Mouse (Mus musculus) cerebellum, adult 9-11 months (tissue): Measurements from ENCODE around the gene Aarsd1.
"Not testable (repeated sequence)": the region's sequence is repeated elsewhere in the genome, so short reads cannot be mapped to it uniquely, and the experiment has no call there.

Source experiments
- DNase-seq: peaks from one replicate; pipeline ENCODE4 v3.0.0; 2022

Gene Aarsd1

GRCm38 (mm10) chr11:101446860-101447259 lies 29.4 kb upstream of the Aarsd1 start:
- DNase-seq: not testable (repeated sequence)

DNA sequence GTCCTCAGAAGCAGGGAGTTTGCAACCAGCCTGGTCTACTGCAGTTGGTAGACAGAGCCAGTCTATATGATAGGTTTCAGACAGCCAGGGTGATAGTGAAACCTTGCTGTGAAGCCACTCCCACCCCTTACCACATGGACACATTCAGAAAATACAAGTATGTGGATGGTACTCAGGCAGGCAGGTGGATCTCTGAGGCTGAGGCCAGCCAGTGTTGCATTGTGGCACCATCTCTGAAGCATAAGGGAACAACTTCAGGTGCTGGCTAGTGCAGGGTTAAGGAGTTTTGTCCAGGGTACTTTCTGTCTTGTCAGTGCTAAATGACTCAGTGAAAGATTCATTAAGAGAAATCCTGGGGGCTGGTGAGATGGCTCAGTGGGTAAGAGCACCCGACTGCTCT lies 28.9 kb upstream of the Aarsd1 start:
- DNase-seq: no peak

DNA sequence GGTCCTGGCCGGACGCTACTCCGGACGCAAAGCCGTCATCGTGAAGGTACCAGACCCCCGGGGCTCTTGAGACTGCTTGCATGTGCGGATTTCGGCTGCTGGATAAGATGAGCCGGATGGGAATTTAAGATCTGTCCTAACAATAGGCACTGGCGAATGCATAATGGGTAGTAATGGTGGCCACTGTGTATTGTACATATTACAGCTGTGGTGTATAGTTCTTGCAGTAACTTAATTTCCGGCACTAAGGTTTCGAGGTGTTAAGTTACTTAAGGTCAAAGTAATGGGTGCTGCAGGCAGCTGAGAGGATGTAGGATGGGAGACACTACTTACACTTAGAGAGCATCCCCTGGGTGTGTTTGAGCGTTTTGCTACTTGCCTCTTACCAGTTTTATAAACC lies 25.3 kb upstream of the Aarsd1 start:
- no peak for DNase-seq

DNA sequence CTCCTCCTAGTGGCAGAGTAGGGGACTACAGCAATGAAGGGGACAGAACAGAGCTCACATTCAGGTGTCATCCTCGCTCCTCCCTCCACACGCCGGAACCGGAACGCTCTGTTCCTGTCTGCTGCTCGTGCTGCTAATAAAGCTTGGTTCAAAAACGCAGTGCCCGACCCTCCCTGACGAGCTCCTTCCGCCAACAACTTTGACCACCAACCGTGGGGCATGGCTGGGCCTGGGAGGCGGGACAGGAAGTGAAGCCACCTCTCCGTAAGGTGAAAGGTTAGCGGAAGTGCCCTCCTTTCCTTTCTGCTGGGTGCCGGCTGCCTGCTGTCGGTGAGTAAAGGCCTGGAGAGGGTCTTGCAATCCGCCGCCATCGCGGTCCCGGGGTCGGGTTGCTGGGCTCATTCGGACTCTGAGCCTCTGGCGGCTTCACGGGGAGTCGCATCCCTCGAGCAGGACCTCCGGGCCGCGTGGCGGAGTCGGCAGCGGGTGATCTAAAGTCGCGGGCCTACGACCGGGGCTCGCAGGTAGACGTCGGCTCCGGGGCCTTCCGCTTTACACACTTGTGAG lies 24.8 kb upstream of the Aarsd1 start, which contains the start of gene Rpl27:
Gene Rpl27 (plus strand): TSS at position 172 of the 567 bp plus-strand sequence.
- peak; percentile 99 for DNase-seq

DNA sequence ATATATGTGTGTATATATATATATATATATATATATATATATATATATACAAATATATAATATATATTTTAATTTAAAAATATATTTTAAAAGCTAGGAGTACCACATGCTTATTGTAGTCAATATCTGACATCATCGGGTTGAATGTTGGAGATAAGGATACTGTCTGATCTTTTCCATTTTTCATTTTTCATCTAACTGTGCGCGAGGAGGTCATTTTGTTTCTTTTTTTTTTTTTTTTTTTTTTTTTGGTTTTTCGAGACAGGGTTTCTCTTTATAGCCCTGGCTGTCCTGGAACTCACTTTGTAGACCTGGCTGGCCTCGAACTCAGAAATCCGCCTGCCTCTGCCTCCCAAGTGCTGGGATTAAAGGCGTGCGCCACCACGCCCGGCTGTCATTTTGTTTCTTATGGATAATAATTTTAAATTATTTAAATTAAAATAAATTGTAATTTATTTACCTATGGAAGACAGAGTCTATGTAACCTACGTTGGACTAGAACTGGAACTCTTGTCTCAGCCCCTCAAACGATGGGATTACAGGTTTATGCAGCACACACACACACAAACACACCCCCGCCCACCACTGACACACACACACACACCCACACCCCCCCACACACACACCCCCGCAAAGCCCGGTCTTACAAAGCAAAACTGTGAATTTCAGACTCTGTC lies 24.2 kb upstream of the Aarsd1 start:
- not testable (repeated sequence) for DNase-seq

DNA sequence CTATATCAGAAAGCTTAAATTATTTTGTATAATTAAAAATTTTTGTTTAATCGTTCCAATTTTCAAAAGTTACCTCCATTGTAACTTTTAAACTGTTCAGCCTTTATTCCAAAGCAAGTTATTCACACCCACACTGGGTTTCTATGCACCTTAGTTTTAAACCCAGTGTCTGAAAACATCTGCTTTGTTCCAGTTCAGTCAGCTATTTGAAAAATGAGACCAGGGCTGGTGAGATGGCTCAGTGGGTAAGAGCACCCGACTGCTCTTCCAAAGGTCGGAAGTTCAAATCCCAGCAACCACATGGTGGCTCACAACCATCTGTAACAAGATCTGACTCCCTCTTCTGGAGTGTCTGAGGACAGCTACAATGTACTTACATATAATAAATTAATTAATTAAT lies 20.6 kb upstream of the Aarsd1 start:
- not testable (repeated sequence) for DNase-seq

- DNase-seq: no peak
Measured at GRCm38 (mm10) chr11:101436916-101437315, 19.5 kb upstream of the Aarsd1 start.

GRCm38 (mm10) chr11:101435831-101436230 lies 18.4 kb upstream of the Aarsd1 start:
- no peak for DNase-seq

DNA sequence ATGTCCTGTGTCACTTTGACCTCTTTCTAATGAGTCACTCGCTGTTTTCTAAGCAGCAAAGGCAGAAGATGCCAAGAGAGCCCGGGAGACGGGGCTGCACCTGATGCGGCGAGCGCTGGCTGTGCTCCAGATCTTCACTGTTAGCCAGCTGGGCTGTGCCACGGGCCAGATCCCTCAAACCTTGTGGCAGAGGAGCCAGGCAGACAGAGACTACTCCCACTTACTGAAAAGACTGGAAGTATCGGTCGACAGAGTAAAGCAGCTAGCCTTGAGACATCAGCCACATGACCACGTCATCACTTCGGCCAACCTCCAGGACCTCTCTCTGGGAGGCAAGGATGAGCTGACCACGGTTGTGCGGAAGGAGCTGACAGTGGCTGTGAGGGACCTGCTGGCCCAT lies 16.0 kb upstream of the Aarsd1 start:
- DNase-seq: peak; percentile 71

DNA sequence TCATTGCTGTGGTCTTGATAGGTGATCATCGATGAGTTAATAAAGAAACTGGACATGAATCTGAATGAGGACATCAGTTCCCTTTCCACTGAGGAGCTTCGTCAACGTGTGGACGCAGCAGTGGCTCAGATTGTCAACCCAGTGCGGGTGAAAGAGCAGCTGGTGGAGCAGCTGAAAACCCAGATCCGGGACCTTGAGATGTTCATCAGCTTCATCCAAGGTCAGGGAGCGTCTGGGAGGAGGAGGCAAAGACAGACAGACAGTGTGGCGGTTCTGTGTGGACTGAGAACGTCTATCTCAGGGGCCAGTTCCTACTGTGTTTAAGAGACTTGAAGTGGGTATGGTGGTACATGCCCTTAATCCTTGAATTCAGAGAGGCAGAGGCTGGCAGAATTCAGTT lies 13.9 kb upstream of the Aarsd1 start:
- DNase-seq: no peak

GRCm38 (mm10) chr11:101426165-101426564 lies 8.8 kb upstream of the Aarsd1 start:
- DNase-seq: no peak

- DNase-seq: peak; percentile 95
Measured at GRCm38 (mm10) chr11:101424925-101425813, 7.8 kb upstream of the Aarsd1 start, which contains the start of the genes Rundc1 and Ptges3l. Gene Rundc1 (plus strand): TSS chr11:101425085. Gene Ptges3l (minus strand): TSS chr11:101425333.

DNA sequence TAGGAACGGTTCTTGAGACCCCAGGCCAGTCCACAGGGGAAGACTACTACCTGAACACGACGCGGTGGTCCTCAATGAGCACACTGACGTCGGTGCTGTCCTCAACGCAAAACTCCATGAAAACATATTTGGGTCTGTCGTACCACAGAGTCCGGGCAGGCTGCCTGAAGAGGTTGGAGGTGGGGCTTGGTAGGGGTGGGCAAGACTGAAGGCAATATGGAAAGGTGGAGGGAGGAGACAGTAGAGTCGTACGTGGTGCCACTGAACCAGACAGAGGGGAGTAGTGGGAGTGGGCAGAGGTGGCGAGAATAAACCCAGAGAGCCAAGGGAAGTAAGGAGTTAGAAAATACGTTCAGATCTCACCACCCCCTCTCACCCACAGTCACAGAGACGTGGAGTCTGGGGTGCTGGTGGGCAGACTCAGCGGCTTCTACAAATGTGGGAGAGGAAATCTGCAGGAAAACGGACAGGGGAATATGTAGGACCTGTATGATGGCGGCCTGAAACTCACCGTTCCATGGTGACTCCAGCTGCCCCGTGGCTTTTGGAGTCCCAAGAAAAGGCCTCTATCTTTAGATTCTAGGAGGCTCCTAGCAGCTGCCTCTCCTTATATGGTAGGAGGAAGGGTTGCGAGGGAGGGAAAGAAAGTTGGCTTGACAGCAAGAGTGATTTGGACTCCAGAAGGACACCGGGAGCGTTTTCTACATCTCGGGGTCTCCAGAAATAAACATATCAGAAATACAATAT lies 6.9 kb upstream of the Aarsd1 start, which contains the start of gene Gm27029:
Gene Gm27029 (minus strand): TSS at position 692 of the 747 bp plus-strand sequence.
- DNase-seq: peak; percentile 44

DNA sequence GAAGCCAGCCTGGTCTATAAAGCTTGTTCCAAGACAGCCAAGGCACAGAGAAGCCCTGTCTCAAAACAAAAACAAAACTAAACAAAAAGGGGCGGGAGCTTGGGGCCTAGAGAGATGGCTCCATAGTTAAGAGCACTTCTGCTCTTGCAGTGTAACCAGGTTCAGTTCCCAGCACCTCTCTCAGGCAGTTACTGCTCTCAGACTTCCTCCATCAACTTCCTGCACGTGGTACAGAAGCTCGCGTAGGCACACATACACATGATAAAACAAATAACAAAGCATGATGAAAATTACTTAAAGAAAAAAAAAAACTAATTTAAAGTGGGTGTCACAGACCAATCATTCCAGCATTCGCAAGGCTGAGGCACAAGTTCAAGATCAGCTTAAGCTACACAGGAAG lies 2.7 kb upstream of the Aarsd1 start:
- DNase-seq: no peak

DNA sequence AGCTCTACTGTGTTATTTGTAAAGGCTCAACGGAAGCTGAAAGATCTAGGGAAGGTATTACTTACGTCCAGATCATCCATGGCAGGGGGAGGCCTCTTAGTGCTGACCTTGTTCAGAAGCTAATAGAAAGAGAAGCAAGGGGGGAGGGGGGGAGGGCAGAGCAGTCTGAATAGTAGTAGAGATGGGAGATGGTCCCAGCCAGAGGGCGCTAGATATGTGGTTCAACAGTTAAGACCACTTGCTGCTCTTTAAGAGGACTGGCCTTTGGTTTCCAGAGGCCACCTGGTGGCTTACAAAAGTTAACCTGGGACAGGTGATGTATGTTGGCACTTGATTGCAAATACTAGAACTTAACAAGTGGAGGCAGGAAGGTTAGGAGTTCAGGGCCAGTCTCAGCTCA lies 2.2 kb upstream of the Aarsd1 start:
- DNase-seq: no peak

- no peak for DNase-seq
Measured at GRCm38 (mm10) chr11:101418991-101419390, 1.6 kb upstream of the Aarsd1 start.

GRCm38 (mm10) chr11:101416433-101417100 lies 848 bp downstream of the Aarsd1 start:
- no peak for DNase-seq

DNA sequence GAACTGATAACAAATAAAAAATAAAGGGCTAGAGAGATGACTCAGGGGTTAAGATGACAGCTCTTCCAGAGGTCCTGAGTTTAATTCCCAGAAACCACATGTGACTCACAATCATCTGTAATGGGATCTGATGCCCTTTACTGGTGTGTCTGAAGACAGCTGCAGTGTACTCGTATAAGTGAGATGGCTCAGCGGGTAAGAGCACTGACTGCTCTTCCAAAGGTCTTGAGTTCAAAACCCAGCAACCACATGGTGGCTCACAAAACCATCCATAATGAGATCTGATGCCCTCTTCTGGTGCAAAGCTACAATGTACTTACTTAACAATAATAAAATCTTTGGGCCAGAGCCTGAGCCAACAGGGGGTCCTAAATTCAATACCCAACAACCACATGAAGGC lies 2.1 kb downstream of the Aarsd1 start:
- DNase-seq: no peak

GRCm38 (mm10) chr11:101395110-101395509 lies 22.3 kb downstream of the Aarsd1 start:
- peak; percentile 35 for DNase-seq

DNA sequence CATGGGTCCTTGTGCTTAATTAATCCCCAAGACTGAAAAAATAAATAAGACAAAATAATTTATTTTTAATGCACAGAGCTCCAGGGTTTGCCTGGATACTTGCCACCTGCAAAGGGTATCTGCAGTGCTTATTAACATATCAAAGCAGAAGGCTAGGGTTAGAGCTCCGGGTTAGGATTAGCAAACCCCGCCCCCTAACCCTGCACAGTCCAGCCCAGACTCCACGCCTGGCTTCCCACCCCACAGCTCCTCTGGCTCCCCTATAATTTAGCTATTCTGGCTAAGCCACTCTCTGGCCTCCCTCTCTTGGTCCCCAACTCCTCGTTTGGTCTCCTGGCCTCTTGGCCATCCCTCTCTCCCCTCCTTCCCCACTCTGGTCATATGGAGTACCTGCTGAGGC lies 35.6 kb downstream of the Aarsd1 start:
- no peak for DNase-seq

DNA sequence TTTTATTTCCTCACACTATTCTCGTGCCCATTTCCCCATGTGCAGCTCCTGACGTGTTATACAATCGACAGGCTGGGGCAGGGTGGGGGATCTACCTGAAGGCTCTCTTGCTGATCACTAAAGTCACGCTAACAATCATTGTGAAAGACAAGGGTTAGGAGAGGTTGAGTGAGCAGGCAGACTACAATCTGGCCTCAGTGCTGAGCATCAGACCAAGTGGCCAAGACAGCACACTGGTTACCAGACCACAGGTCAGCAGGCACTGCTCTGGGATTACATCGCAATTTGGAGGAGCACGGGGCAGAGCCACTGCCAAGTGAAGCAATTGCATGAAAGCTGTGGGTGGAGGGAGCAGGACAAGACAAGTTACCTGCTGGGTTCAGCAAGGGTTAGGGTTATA lies 38.5 kb downstream of the Aarsd1 start:
- DNase-seq: no peak

DNA sequence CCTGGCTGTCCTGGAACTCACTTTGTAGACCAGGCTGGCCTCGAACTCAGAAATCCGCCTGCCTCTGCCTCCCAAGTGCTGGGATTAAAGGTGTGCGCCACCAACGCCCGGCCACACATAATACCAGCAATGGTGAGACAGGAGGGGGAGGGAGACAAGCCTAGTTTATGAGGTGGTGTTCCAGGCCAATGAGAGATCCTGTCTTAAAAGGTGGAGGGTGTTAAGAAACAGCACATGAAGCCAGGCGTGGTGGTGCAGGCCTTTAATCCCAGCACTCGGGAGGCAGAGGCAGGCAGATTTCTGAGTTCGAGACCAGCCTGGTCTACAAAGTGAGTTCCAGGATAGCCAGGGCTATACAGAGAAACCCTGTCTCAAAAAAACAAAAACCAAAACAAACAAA lies 39.2 kb downstream of the Aarsd1 start:
- not testable (repeated sequence) for DNase-seq
